Mouse (Mus musculus) forebrain, embryonic 15.5 days (tissue): Measurements from ENCODE around the gene Senp3. TPM values are rescaled to one million over a fixed set of nuclear protein-coding genes. Genes with fewer than 3 reads are reported as not detected.

ENCODE experiments used
- ATAC-seq: fragments of 200-750 bp; cut with Nextera tagmentation; replicated peaks from 2 replicates; pipeline ENCODE4 v1.8.0; 2017; ENCODE audit warnings: mild to moderate bottlenecking, moderate TSS enrichment, moderate library complexity
- H3K27ac ChIP-seq: fragments of 300-500 bp; sonication (generic); replicated peaks from 2 replicates; pipeline ENCODE4 v1.5.1; 2015; ENCODE audit warnings: mild to moderate bottlenecking, inconsistent platforms
- H3K27me3 ChIP-seq: fragments of 300-500 bp; sonication (generic); 2 replicates; pipeline ENCODE4 v1.6.1; 2015; ENCODE audit warnings: inconsistent platforms
- H3K36me3 ChIP-seq: fragments of 300-500 bp; sonication (generic); 2 replicates; pipeline ENCODE4 v1.6.1; 2015; ENCODE audit warnings: mild to moderate bottlenecking, inconsistent platforms
- H3K4me1 ChIP-seq: fragments of 300-500 bp; sonication (generic); 2 replicates; pipeline ENCODE4 v1.6.1; 2015; ENCODE audit warnings: inconsistent platforms
- H3K4me2 ChIP-seq: fragments of 300-500 bp; sonication (generic); replicated peaks from 2 replicates; pipeline ENCODE4 v1.6.1; 2015; ENCODE audit warnings: mild to moderate bottlenecking, inconsistent platforms
- H3K4me3 ChIP-seq: fragments of 300-500 bp; sonication (generic); 2 replicates; pipeline ENCODE4 v1.5.1; 2015; ENCODE audit warnings: mild to moderate bottlenecking, inconsistent platforms
- H3K9ac ChIP-seq: fragments of 300-500 bp; sonication (generic); replicated peaks from 2 replicates; pipeline ENCODE4 v1.6.1; 2015; ENCODE audit warnings: mild to moderate bottlenecking, inconsistent platforms
- H3K9me3 ChIP-seq: fragments of 300-500 bp; sonication (generic); 2 replicates; pipeline ENCODE4 v1.6.1; 2016; ENCODE audit warnings: inconsistent platforms
- WGBS: fragments of 180-500 bp; shearing (Covaris S2); methylation state at CpG from one replicate; pipeline ENCODE4 v1.1.7; 2015; ENCODE audit warnings: mixed read lengths; 5-methylcytosine and 5-hydroxymethylcytosine counted together
- polyA plus RNA-seq: library from polyadenylated mRNA; unstranded; fragments of >200 nt; fragmentation: Nextera tagmentation; extraction: Ambion mirVana; gene quantifications from 2 replicates; pipeline ENCODE4 v1.2.1, GENCODE M21; 2015

Senp3 gene
- polyA plus RNA-seq, 1 experiment from 2014 or later, result 102 TPM

GRCm38 (mm10) chr11:69685526-69686148, 3.8 kb upstream of the Senp3 start, which contains the start of gene Tnfsf13:
TSS of gene Tnfsf13 (minus strand) at chr11:69685784.
- Histone ChIP-seq H3K4me1 (peaks cover 38% of the 10 kb centered on the region), H3K27me3 (no peaks in the 10 kb centered on the region), H3K36me3 (no peaks in the 10 kb centered on the region), H3K9ac (no peak within 1 kb of the TSS), H3K27ac (peak within 1 kb of the TSS; percentile 39; the same call in 1 of the 2 replicates), H3K4me3 (no peak within 1 kb of the TSS), H3K4me2 (no peak within 1 kb of the TSS), H3K9me3 (no peaks in the 10 kb centered on the region)
- no peak for ATAC-seq
- 45% methylated on average over 10 of the region's 10 CpGs for WGBS

DNA sequence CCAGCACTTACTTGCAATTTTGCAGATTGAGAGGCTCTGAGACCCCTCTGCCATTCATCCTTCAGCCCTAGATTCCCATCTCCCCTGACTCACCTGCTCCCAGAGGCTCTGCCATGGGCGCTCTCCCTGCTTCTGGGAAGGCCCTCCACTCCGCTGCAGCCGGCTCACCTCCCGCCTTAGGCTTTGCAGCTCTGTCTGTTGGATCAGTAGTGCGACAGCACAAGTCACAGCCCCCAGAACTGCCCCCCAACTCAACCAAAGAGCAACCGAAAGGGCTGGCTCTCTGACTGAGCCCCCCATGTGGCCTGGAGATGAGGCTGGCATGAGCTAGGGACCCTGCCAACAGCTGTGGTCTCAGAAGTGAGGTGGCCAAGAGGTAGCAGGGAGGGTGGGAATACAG, 3.1 kb upstream of the Senp3 start:
- Histone ChIP-seq H3K4me1 (peaks cover 45% of the 10 kb centered on the region), H3K36me3 (peaks cover 3% of the 10 kb centered on the region; the same call in 1 of the 2 replicates), H3K27ac (0 out of 2 replicates have a peak overlapping the region, but pooled peaks have one; percentile 39), H3K4me3 (no peak overlapping the region), H3K9ac (no peak overlapping the region), H3K4me2 (no peak overlapping the region), H3K27me3 (no peaks in the 10 kb centered on the region), H3K9me3 (no peaks in the 10 kb centered on the region)
- WGBS, result 76% methylated on average over 6 of the region's 6 CpGs
- no peak for ATAC-seq

- H3K4me3 ChIP-seq, result no peak overlapping the region
Observed at GRCm38 (mm10) chr11:69684128-69684745, 2.4 kb upstream of the Senp3 start.

DNA sequence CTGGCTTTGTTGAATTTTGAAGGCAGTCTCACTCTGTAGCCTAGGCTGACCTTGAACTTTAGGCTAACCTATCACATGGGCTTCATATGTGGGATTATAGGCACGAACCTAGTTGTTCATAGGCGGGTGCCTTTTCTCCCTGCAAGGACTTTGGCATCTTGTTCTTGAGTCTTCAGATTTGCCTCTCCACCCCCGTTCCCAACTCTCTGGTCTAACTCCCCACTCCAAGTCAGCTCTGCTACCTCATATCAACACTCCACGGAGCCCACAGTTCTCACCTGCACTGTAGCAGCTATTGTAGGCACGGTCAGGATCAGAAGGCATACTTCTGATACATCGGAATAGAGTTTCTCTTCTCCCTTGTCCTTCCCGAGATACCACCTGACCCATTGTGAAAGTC, 1.7 kb upstream of the Senp3 start:
- peaks cover 57% of the 10 kb centered on the region for H3K4me1 ChIP-seq
- no peaks in the 10 kb centered on the region for H3K9me3 ChIP-seq
- WGBS, result 82% methylated on average over 7 of the region's 7 CpGs
- peaks cover 6% of the 10 kb centered on the region for H3K36me3 ChIP-seq
- peak overlapping the region; percentile 92 for H3K27ac ChIP-seq
- no peak overlapping the region for H3K4me2 ChIP-seq
- H3K4me3 ChIP-seq, result no peak overlapping the region
- ATAC-seq, result no peak
- H3K9ac ChIP-seq, result no peak overlapping the region
- no peaks in the 10 kb centered on the region for H3K27me3 ChIP-seq

More at GRCm38 (mm10) chr11:69684128-69684745, 2.4 kb upstream of the Senp3 start:
- Histone ChIP-seq H3K9ac (no peak overlapping the region), H3K4me2 (no peak overlapping the region), H3K9me3 (no peaks in the 10 kb centered on the region), H3K36me3 (peaks cover 3% of the 10 kb centered on the region; the same call in 1 of the 2 replicates), H3K27ac (no peak overlapping the region), H3K27me3 (no peaks in the 10 kb centered on the region), H3K4me1 (peaks cover 51% of the 10 kb centered on the region)
- WGBS, result 82% methylated on average over 12 of the region's 12 CpGs
- no peak for ATAC-seq

GRCm38 (mm10) chr11:69682840-69683533, 1.1 kb upstream of the Senp3 start:
- Histone ChIP-seq H3K27me3 (no peaks in the 10 kb centered on the region), H3K36me3 (peaks cover 12% of the 10 kb centered on the region), H3K4me3 (peak overlapping the region; percentile 78), H3K4me2 (peak overlapping the region; percentile 96), H3K9ac (peak overlapping the region; percentile 52), H3K9me3 (no peaks in the 10 kb centered on the region), H3K27ac (peak overlapping the region; percentile 92), H3K4me1 (peaks cover 59% of the 10 kb centered on the region)
- 14% methylated on average over 12 of the region's 12 CpGs for WGBS
- ATAC-seq, result peak; percentile 55

GRCm38 (mm10) chr11:69682209-69682839, 440 bp upstream of the Senp3 start:
- ATAC-seq, result peak; percentile 4; the same call in 1 of the 2 replicates
- Histone ChIP-seq H3K4me3 (peak overlapping the region; percentile 78), H3K36me3 (peaks cover 16% of the 10 kb centered on the region), H3K4me2 (peak overlapping the region; percentile 96), H3K9me3 (no peaks in the 10 kb centered on the region), H3K27me3 (no peaks in the 10 kb centered on the region), H3K9ac (peak overlapping the region; percentile 82), H3K27ac (peak overlapping the region; percentile 92), H3K4me1 (peaks cover 59% of the 10 kb centered on the region)
- WGBS, result 22% methylated on average over 24 of the region's 24 CpGs

DNA sequence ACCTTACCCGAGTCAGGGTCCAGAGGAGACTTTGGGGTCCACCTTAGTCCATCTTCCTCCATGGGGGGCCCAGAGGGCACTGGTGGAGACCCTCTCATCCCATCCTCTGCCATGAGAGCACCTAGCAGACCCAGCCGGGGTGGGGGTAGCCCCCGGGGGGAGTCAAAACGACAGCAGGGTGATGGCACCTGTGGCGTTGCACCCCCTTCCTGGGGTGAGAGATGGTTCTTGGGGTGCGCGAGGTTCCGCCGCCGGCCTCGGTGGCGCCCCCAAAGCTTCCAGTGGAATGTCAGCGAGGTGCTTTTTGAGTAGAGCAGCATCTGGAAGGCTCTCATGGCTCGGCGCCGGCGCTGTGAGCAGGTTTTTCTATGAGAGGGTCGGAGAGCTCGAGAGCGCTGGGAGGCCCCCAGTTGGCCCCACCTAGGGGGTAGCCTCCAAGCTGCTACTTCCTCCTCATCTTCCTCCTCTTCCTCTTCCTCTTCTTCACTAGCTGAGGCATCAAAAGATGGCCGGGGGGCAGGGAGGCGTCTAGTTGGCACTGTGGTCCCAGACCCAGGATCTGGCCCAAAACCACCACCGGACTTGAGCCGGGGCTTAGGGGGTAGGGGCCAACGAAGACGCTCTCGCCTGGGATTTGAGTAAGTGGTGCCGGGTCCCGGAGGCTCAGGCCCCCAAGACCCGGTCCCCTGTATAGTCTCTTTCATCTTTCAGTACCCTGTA, 1.6 kb downstream of the Senp3 start:
- Histone ChIP-seq H3K4me1 (peaks cover 48% of the 10 kb centered on the region), H3K9ac (0 out of 2 replicates have a peak overlapping the region, but pooled peaks have one; percentile 82), H3K4me2 (peak overlapping the region; percentile 96), H3K9me3 (no peaks in the 10 kb centered on the region), H3K27me3 (no peaks in the 10 kb centered on the region), H3K4me3 (peak overlapping the region; percentile 78), H3K36me3 (peaks cover 36% of the 10 kb centered on the region), H3K27ac (no peak overlapping the region)
- WGBS, result 88% methylated on average over 30 of the region's 30 CpGs
- ATAC-seq, result no peak

GRCm38 (mm10) chr11:69679144-69679543, 2.7 kb downstream of the Senp3 start:
- no peak for ATAC-seq
- Histone ChIP-seq H3K36me3 (peaks cover 47% of the 10 kb centered on the region), H3K4me2 (no peak overlapping the region), H3K4me1 (peaks cover 43% of the 10 kb centered on the region), H3K27me3 (no peaks in the 10 kb centered on the region), H3K4me3 (no peak overlapping the region), H3K9ac (no peak overlapping the region), H3K9me3 (no peaks in the 10 kb centered on the region), H3K27ac (no peak overlapping the region)
- WGBS, result 100% methylated on average over 2 of the region's 2 CpGs

GRCm38 (mm10) chr11:69672211-69672706, 9.6 kb downstream of the Senp3 start, which contains the start of gene Eif4a1:
TSS of gene Eif4a1 (minus strand) at chr11:69672423.
- H3K27ac ChIP-seq, result peak within 1 kb of the TSS; percentile 98
- H3K9ac ChIP-seq, result peak within 1 kb of the TSS; percentile 99
- H3K9me3 ChIP-seq, result no peaks in the 10 kb centered on the region
- H3K36me3 ChIP-seq, result peaks cover 72% of the 10 kb centered on the region
- peaks cover 33% of the 10 kb centered on the region for H3K4me1 ChIP-seq
- peak within 1 kb of the TSS; percentile 72 for H3K4me2 ChIP-seq
- H3K4me3 ChIP-seq, result peak within 1 kb of the TSS; percentile 100
- no peaks in the 10 kb centered on the region for H3K27me3 ChIP-seq
- ATAC-seq, result peak; percentile 97
- WGBS, result under 1% methylated on average over 36 of the region's 36 CpGs

- H3K9me3 ChIP-seq, result no peaks in the 10 kb centered on the region
- peak overlapping the region; percentile 99 for H3K9ac ChIP-seq
- peaks cover 33% of the 10 kb centered on the region for H3K4me1 ChIP-seq
- peak; percentile 14; the same call in 1 of the 2 replicates for ATAC-seq
- peak overlapping the region; percentile 72 for H3K4me2 ChIP-seq
- H3K4me3 ChIP-seq, result peak overlapping the region; percentile 100
- no peaks in the 10 kb centered on the region for H3K27me3 ChIP-seq
- peak overlapping the region; percentile 98 for H3K27ac ChIP-seq
- 0% methylated on average over 43 of the region's 43 CpGs for WGBS
- peaks cover 69% of the 10 kb centered on the region for H3K36me3 ChIP-seq
Observed at GRCm38 (mm10) chr11:69671726-69672124, 10.2 kb downstream of the Senp3 start.
